Comparison of ENCODE assay signal across 29 mouse cellular contexts in genomic region chr7:78165466-78165865, GRCm38 (mm10).
DNase-seq lines count a peak whose midpoint lies in the region; ATAC-seq lines count a peak whose summit lies in the region.
"Had no signal": no experiment of that assay in that cellular context is flagged by ENCODE, and none has a peak within 500 bp of the region (broad histone marks: within the 10 kb centered on the region; RNA-seq: fewer than 3 reads in every experiment).

No protein-coding gene starts in this region.

- H3K4me2 ChIP-seq in forebrain, embryonic 15.5 days (replicated peaks) = no peak overlapping the region
- no peak overlapping the region for H3K4me2 ChIP-seq in forebrain, embryonic 16.5 days (ENCODE audit: low read length)
- H3K4me2 ChIP-seq: embryonic facial prominence, embryonic 13.5 days; heart, embryonic 15.5 days; hindbrain, embryonic 12.5 days; limb, embryonic 12.5 days; liver, embryonic 15.5 days; lung, embryonic 15.5 days; neural tube, embryonic 15.5 days had no signal

- no peak overlapping the region; the same call in 1 of the 2 replicates for H3K27ac ChIP-seq in forebrain, embryonic 15.5 days (replicated peaks)
- no peak overlapping the region for H3K27ac ChIP-seq in forebrain, embryonic 10.5 days
- H3K27ac ChIP-seq in forebrain, embryonic 16.5 days (ENCODE audit: low read length) = peak overlapping the region; percentile 58; the same call in 1 of the 2 replicates
- H3K27ac ChIP-seq: embryonic facial prominence, embryonic 13.5 days; heart, embryonic 10.5 days; heart, embryonic 15.5 days; hindbrain, embryonic 12.5 days; limb, embryonic 12.5 days; liver, embryonic 15.5 days; lung, embryonic 15.5 days; midbrain, embryonic 10.5 days; neural tube, embryonic 15.5 days had no signal

- no peaks in the 10 kb centered on the region for H3K9me3 ChIP-seq in forebrain, embryonic 15.5 days
- no peaks in the 10 kb centered on the region for H3K9me3 ChIP-seq in forebrain, embryonic 10.5 days
- no peaks in the 10 kb centered on the region for H3K9me3 ChIP-seq in forebrain, embryonic 16.5 days (ENCODE audit: control insufficient read depth, low read length)
- H3K9me3 ChIP-seq: embryonic facial prominence, embryonic 13.5 days; heart, embryonic 10.5 days; heart, embryonic 15.5 days; hindbrain, embryonic 12.5 days; limb, embryonic 12.5 days; liver, embryonic 15.5 days; lung, embryonic 15.5 days; midbrain, embryonic 10.5 days; neural tube, embryonic 15.5 days had no signal

- H3K4me3 ChIP-seq in forebrain, embryonic 15.5 days = no peak overlapping the region
- H3K4me3 ChIP-seq in forebrain, embryonic 10.5 days = no peak overlapping the region
- no peak overlapping the region for H3K4me3 ChIP-seq in forebrain, embryonic 16.5 days (replicated peaks; ENCODE audit: low read length)
- H3K4me3 ChIP-seq: embryonic facial prominence, embryonic 13.5 days; heart, embryonic 10.5 days; heart, embryonic 15.5 days; hindbrain, embryonic 12.5 days; limb, embryonic 12.5 days; liver, embryonic 15.5 days; lung, embryonic 15.5 days; midbrain, embryonic 10.5 days; neural tube, embryonic 15.5 days had no signal

- H3K9ac ChIP-seq in forebrain, embryonic 15.5 days (replicated peaks) = no peak overlapping the region
- H3K9ac ChIP-seq in forebrain, embryonic 16.5 days (replicated peaks; ENCODE audit: low read depth, low read length) = no peak overlapping the region
- H3K9ac ChIP-seq: embryonic facial prominence, embryonic 13.5 days; heart, embryonic 15.5 days; hindbrain, embryonic 12.5 days; limb, embryonic 12.5 days; liver, embryonic 15.5 days; lung, embryonic 15.5 days; neural tube, embryonic 15.5 days had no signal

- H3K27me3 ChIP-seq in forebrain, embryonic 15.5 days = no peaks in the 10 kb centered on the region
- H3K27me3 ChIP-seq in forebrain, embryonic 10.5 days (ENCODE audit: poor library complexity, severe bottlenecking) = no peaks in the 10 kb centered on the region
- no peaks in the 10 kb centered on the region for H3K27me3 ChIP-seq in forebrain, embryonic 16.5 days (replicated peaks; ENCODE audit: control insufficient read depth, insufficient read depth, low read length)
- H3K27me3 ChIP-seq: embryonic facial prominence, embryonic 13.5 days; heart, embryonic 15.5 days; hindbrain, embryonic 12.5 days; limb, embryonic 12.5 days; liver, embryonic 15.5 days; lung, embryonic 15.5 days; neural tube, embryonic 15.5 days had no signal

- intact Hi-C loops in left cerebral cortex, postnatal 14 days (cut with DNase I) = no loop called here
- intact Hi-C loops in left cerebral cortex, postnatal 4 days (cut with DNase I) = no loop called here

- 12% methylated on average over 1 of the region's 1 CpGs for WGBS in forebrain, embryonic 15.5 days
- WGBS in forebrain, embryonic 10.5 days = 79% methylated on average over 1 of the region's 1 CpGs
- WGBS in forebrain, embryonic 16.5 days = 20% methylated on average over 1 of the region's 1 CpGs

- peak; percentile 32; the same call in 1 of the 2 replicates for ATAC-seq in forebrain, embryonic 15.5 days (replicated peaks)
- peak; percentile 65 for ATAC-seq in forebrain, embryonic 16.5 days
- ATAC-seq: CD4-positive, CD25-positive, alpha-beta regulatory T cell, adult 4 months; intestine, embryonic 16.5 days had no signal

- DNase-seq in forebrain, embryonic 10.5 days (ENCODE audit: extremely low spot score, low spot score) = no peak
- DNase-seq in left cerebral cortex, postnatal 14 days (ENCODE audit: low spot score in 2 of 2) = peak; percentile 14 to 50
- no peak for DNase-seq in left cerebral cortex, postnatal 4 days
- peak; percentile 24 for DNase-seq in brain, adult 2 months (ENCODE audit: low read depth, low spot score)
- no peak for DNase-seq in neural tube, embryonic 10.5 days (ENCODE audit: extremely low spot score, low spot score)
- DNase-seq: adrenal gland, postnatal 36 days; cerebellum, adult 11 months; cerebellum, adult 9-10 months; cerebellum, postnatal 36 days; embryo, embryonic 11 days; gastrocnemius, postnatal 14 days; kidney, postnatal 25 days; right cerebral cortex, adult 18-20 months; spleen, adult 18-20 months; thymus, adult 18-20 months; thymus, postnatal 25 days had no signal

- H3K36me3 ChIP-seq in forebrain, embryonic 15.5 days = no peaks in the 10 kb centered on the region
- no peaks in the 10 kb centered on the region for H3K36me3 ChIP-seq in forebrain, embryonic 10.5 days (replicated peaks)
- H3K36me3 ChIP-seq in forebrain, embryonic 16.5 days (ENCODE audit: control insufficient read depth, insufficient read depth) = no peaks in the 10 kb centered on the region
- H3K36me3 ChIP-seq: embryonic facial prominence, embryonic 13.5 days; heart, embryonic 10.5 days; heart, embryonic 15.5 days; hindbrain, embryonic 12.5 days; limb, embryonic 12.5 days; liver, embryonic 15.5 days; lung, embryonic 15.5 days; midbrain, embryonic 10.5 days; neural tube, embryonic 15.5 days had no signal

- peaks cover 7% of the 10 kb centered on the region; the same call in 1 of the 2 replicates for H3K4me1 ChIP-seq in forebrain, embryonic 15.5 days
- H3K4me1 ChIP-seq in forebrain, embryonic 10.5 days = no peaks in the 10 kb centered on the region
- 0 out of 2 replicates have a peak, but pooled peaks cover 2% of the 10 kb centered on the region for H3K4me1 ChIP-seq in forebrain, embryonic 16.5 days (replicated peaks; ENCODE audit: control insufficient read depth, insufficient read depth, low read length)
- H3K4me1 ChIP-seq: embryonic facial prominence, embryonic 13.5 days; heart, embryonic 10.5 days; heart, embryonic 15.5 days; hindbrain, embryonic 12.5 days; limb, embryonic 12.5 days; liver, embryonic 15.5 days; lung, embryonic 15.5 days; midbrain, embryonic 10.5 days; neural tube, embryonic 15.5 days had no signal

Comparison
In these comparisons a context has a peak if more than half of its experiments do, and no peak if none do; other contexts are left out.
1. DNase-seq: peak in left cerebral cortex, postnatal 14 days (2 of 2) and brain, adult 2 months (single experiment); none in forebrain, embryonic 10.5 days (single experiment), left cerebral cortex, postnatal 4 days (single experiment) and neural tube, embryonic 10.5 days (single experiment).